Mouse (Mus musculus) cortical plate, adult 2 months (tissue): ENCODE results near the gene Celf2. TPM values are rescaled to one million over a fixed set of nuclear protein-coding genes. Genes with fewer than 3 reads are reported as not detected.

Experiments used
- H3K27ac ChIP-seq: fragments of 200-500 bp; 2 replicates; pipeline ENCODE4 v1.5.1; 2012; ENCODE audit warnings: low read length, control low read depth, inconsistent platforms; ENCODE audit not compliant: insufficient read depth
- H3K4me1 ChIP-seq: fragments of 200-500 bp; 2 replicates; pipeline ENCODE4 v1.6.1; 2011; ENCODE audit warnings: low read length; ENCODE audit not compliant: control insufficient read depth, insufficient read depth
- H3K4me3 ChIP-seq: fragments of 200-500 bp; 2 replicates; pipeline ENCODE4 v1.5.1; 2011; ENCODE audit warnings: mild to moderate bottlenecking, low read length, control low read depth; ENCODE audit not compliant: insufficient read depth
- CTCF ChIP-seq: fragments of 200-500 bp; IDR thresholded peaks from 2 replicates; pipeline ENCODE4 v1.5.1; 2011; ENCODE audit warnings: mild to moderate bottlenecking, control low read depth, low read length; ENCODE audit not compliant: insufficient read depth; ENCODE audit errors: extremely low read depth
- POLR2A ChIP-seq: fragments of 200-500 bp; IDR thresholded peaks from 2 replicates; pipeline ENCODE4 v1.6.1; 2011; ENCODE audit warnings: mild to moderate bottlenecking, low read length, control low read depth; ENCODE audit not compliant: insufficient read depth; ENCODE audit errors: extremely low read depth
- polyA plus RNA-seq: library from polyadenylated mRNA; depleted of rRNA; stranded (reverse); fragments of >200 nt; gene quantifications from 2 replicates; pipeline ENCODE4 v1.2.3, GENCODE M21; 2012

The Celf2 gene
- polyA plus RNA-seq, 1 experiment: 181 TPM

DNA sequence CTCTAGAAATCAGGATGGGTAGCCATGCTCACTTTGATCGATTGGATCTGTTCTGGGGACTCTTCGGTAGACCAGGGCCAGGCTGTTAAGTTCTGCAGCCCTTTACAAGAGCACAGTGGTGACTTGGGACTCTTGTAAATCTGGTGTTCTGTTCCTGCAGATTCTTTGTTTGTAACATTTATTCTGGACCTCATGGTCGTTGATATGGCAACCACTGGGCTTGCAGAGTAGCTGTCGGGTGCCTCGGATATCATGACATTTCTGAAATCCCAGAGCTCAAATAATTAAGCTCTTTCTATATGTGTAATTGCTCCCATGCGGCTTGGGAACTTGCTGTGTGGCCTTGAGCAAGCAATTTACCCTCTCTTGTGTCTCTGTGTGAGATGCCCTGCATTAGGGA lies 525.5 kb downstream of the Celf2 start:
- TF ChIP-seq POLR2A (no peak), CTCF (no peak)
- Histone ChIP-seq H3K27ac (peak overlapping the region; percentile 43; the same call in 1 of the 2 replicates), H3K4me3 (no peak overlapping the region), H3K4me1 (no peaks in the 10 kb centered on the region)

DNA sequence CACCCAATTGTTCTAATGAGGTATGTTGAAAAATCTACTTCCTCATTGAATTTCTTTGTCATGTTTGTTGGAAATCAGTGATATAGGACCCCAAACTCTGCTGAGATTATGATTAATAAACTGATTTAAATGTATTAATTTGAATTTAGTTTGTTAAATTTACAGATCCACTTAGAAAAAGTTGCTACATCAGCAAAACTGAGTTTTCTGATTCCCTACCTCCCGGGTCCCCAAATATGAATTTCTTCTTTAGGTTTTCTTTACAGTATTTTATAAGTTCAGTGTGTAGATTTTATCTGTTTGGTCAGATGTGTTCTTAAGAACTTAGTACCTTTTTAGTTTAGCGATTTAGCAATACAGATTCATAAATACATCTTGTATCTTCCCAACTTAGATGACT lies 533.1 kb downstream of the Celf2 start:
- no peaks in the 10 kb centered on the region for H3K4me1 ChIP-seq
- H3K4me3 ChIP-seq: no peak overlapping the region
- TF ChIP-seq POLR2A (no peak), CTCF (no peak)
- H3K27ac ChIP-seq: no peak overlapping the region

DNA sequence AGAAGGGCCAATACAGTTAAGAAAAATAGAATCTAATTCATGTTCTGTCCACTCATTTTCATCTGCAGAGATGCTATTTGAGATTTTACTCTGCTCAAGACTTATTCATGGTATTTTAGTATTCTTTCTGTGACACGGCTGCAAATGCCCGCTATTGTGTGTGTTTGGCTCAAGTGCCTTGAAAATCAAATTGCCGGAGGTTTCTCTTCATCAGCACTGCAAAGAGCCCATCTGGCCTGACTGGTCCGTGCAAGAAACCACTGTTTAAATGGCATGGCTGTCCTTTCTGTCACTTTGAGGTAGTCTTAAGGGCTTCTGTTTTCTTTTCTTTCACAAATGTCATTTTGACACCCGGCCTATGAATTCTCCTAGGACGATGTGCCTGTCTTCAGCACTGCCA lies 540.1 kb downstream of the Celf2 start:
- no peak overlapping the region for H3K4me3 ChIP-seq
- H3K4me1 ChIP-seq: peaks cover 7% of the 10 kb centered on the region
- no peak overlapping the region for H3K27ac ChIP-seq
- no peak for TF ChIP-seq CTCF
- TF ChIP-seq POLR2A: no peak

DNA sequence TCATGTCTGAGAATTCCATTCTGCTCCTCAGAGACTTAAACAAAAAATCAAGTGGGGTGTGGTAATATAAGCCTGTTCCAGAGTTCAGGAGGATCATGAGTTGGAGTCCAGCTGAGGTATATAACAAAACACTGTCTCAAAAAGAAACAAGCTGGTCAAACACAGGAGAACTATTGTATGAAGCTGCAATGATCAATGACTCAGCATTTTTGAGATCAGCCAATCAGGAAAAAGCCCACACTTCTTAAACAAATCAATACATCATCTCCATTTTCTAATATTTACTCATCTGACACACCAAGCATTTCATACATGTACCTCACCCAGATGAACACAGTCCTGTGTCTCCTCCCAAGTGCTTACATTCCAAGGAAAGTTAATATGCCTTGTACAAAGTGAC lies 544.1 kb downstream of the Celf2 start:
- Histone ChIP-seq H3K27ac (no peak overlapping the region), H3K4me3 (no peak overlapping the region), H3K4me1 (peaks cover 7% of the 10 kb centered on the region)
- TF ChIP-seq CTCF (no peak), POLR2A (no peak)

DNA sequence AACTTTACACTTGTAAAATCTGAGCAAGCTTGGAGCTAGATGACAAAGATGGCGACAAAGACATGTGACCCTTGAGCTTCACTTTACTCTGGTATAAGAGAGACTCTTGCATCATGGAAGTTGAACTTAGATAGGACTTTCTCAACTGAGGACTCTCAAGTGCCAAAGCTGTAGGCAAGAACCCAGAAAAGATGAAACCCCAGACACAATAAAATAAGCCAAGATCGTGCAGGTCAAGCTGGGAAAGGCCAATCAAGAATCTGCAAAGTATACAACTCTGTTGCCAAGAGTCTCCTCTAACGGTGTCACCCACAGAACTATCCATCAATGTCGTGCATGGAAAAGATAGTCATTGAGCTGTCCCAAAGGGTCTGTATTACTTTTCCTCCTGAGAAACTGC lies 558.7 kb downstream of the Celf2 start:
- no peak overlapping the region for H3K27ac ChIP-seq
- H3K4me1 ChIP-seq: peaks cover 4% of the 10 kb centered on the region
- TF ChIP-seq POLR2A: no peak
- no peak for TF ChIP-seq CTCF
- no peak overlapping the region for H3K4me3 ChIP-seq

DNA sequence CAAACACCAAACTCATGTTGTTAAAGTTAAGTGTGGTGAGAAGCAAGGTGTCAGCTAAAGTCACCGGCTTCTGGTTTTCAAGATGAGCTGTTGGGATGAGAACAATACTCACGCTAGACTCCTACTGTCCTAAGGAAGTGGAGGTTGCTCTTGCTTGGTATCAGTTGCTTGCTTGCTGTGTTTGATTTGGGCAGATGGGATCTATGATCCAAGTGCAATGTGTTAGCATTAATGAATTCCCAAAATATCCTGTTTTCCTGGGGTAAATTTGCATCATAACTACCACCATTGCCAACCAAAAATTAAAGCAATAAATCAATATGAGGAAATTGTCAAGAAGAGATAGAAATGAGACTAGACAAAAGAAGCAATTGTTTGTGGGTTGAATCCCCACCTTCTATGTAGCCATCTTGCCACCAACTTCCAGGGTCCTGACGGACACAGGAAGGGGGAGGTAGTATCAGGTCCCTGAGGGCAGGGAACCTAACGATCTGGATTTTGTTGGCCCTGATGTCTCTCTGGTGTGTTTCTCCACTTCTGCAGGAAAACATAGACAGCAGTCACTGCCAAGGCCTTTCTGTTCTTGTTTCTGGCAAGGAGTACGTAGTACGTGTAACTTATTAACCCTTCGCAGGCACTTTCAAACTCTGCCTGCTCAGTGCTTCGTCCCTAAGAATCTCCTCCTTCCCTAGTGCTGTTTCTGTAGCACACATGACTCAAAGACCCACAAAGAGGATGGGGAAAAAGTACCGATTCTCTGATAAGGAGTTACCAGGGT lies 563.5 kb downstream of the Celf2 start:
- H3K27ac ChIP-seq: no peak overlapping the region; the same call in 1 of the 2 replicates
- H3K4me3 ChIP-seq: no peak overlapping the region
- peaks cover 5% of the 10 kb centered on the region; the same call in 1 of the 2 replicates for H3K4me1 ChIP-seq
- TF ChIP-seq POLR2A: no peak
- no peak for TF ChIP-seq CTCF

DNA sequence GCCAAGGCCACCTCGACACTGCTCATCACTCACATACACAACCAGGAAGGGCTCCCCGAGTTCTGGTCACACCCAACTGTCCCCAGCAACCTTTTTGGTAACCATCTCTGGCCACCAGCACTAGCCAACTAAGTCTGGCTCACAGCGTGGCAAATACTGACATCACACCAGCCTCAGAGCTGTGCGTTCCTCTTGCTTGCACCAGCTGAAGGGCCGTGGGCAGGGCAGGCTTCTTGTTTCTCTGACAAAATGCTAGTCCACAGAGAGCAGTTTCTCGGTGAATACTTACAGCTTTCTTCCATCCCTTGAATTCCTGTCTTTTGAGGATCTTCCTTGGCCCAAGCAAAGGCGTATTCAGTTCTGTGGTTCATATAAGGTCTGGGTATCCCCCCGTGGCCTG lies 565.7 kb downstream of the Celf2 start:
- no peak overlapping the region for H3K27ac ChIP-seq
- no peak for TF ChIP-seq POLR2A
- no peak overlapping the region for H3K4me3 ChIP-seq
- H3K4me1 ChIP-seq: peaks cover 5% of the 10 kb centered on the region; the same call in 1 of the 2 replicates

DNA sequence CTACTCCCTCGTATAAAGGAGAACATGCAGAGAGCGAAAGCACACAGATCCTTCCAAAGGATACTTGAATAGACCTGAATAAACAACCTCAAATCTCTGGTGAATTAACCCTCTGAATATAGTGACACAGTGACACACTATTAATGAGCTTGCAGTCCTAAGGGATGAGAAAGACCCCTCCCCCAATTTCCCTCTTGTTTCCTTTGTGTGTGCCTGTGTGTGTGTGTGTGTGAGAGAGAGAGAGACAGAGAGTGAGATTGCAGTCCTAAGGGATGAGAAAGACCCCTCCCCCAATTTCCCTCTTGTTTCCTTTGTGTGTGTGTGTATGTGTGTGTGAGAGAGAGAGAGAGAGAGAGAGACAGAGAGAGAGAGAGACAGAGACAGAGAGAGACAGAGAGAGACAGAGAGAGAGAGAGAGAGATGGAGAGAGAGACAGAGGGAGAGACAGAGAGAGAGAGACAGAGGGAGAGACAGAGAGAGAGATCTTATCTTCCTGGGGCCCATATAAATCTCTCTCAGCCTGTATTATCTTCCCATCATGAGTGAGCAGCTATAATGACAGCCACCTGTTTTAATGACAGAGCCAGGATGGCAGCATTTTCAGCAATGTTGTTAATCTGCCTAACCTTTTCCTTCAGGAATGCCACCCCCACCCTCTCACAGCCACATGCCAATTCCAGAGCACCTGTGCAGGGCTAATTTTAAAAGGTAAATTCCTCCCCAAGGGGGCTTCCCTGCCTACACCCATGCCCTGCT lies 566.5 kb downstream of the Celf2 start:
- Histone ChIP-seq H3K4me1 (peaks cover 5% of the 10 kb centered on the region; the same call in 1 of the 2 replicates), H3K27ac (0 out of 2 replicates have a peak overlapping the region, but pooled peaks have one; percentile 21), H3K4me3 (no peak overlapping the region)
- no peak for TF ChIP-seq POLR2A
- no peak for TF ChIP-seq CTCF

DNA sequence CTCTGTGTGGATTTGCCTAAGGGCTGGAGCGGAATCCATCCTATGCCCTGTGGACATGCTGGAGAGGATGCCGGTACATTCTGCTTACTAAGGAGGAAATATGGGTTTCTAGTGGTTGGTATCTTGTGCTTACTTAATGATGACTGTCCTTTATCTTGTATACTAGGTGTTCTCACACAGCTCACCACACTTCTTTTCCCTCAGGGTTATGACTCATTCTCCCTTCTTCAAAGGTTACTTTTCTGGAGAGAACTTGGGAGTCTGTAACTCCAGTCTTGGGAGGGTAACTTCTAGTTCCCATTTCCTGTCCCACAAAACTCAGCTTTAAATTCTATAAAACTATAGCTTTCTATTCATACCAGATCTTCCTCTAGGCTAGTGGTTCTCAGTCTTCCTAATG lies 570.2 kb downstream of the Celf2 start:
- Histone ChIP-seq H3K4me3 (no peak overlapping the region), H3K27ac (no peak overlapping the region), H3K4me1 (peaks cover 1% of the 10 kb centered on the region; the same call in 1 of the 2 replicates)
- no peak for TF ChIP-seq CTCF
- TF ChIP-seq POLR2A: no peak

DNA sequence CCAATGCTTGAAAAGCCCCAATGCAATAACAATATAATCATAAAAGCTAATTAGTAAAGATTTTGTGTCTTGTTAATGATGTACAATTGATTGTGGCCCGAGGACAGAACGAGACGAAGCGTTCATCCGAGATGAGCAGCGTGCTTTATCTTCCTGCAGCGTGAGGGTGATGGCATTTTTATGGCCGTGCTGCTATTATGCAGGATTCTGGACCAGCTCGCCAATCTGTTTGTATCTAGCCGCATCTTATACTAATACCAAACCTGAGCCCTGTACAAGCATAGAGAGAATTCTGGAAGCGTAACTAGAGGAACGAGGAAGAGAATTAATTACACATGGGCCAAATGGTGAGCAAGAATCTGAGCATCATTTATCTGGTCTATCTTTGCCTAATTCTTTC lies 576.2 kb downstream of the Celf2 start:
- H3K4me1 ChIP-seq: peaks cover 1% of the 10 kb centered on the region; the same call in 1 of the 2 replicates
- TF ChIP-seq CTCF: no peak
- no peak for TF ChIP-seq POLR2A
- no peak overlapping the region for H3K4me3 ChIP-seq
- no peak overlapping the region for H3K27ac ChIP-seq

DNA sequence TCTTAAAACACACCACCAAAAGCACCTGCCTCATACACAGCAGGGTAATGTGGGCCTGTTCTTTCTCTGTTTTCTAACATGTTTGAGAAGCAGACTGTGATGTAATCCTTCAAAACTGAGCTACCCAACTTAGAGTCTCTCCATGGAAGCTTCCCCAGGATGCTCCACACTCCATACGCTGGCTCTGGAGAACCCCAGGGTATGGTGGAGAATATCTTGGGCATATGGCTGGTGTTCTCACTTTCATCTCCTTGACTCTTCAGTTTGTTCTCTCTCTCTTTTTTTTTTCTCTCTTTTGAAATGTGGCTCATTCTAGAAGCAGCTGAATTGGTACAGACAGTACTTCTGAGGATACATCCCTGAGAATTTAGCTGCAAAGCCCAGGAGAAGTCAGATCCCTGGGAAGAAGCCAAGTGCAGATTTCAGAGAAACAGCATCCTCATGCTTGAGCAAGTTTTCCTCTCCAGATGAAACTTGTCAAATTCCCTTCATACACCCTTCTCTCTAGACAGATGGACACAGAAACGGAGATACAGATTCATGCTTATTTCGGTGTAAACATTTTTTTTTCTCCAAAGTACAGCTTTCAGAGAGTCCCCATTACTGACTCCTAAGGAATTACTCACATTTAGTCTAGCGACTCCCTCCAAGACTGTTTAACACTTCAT lies 581.5 kb downstream of the Celf2 start:
- H3K27ac ChIP-seq: peak overlapping the region; percentile 15; the same call in 1 of the 2 replicates
- H3K4me1 ChIP-seq: peaks cover 3% of the 10 kb centered on the region; the same call in 1 of the 2 replicates
- no peak for TF ChIP-seq POLR2A
- TF ChIP-seq CTCF: no peak
- no peak overlapping the region for H3K4me3 ChIP-seq
